Mouse (Mus musculus): ENCODE results near the gene Trip4. TPM values are rescaled to one million over a fixed set of nuclear protein-coding genes. Genes with fewer than 3 reads are reported as not detected.

Gene Trip4
- polyA plus RNA-seq, 1 experiment: 37.4 TPM

GRCm38 (mm10) chr9:65891126-65891525 is 17.5 kb downstream of the Trip4 start:
- Histone ChIP-seq H3K4me3 (ENCODE audit: low read depth, low read length) (peak overlapping the region; percentile 75), H3K9me3 (replicated peaks; ENCODE audit: control insufficient read depth, insufficient read depth, low read length, poor library complexity, severe bottlenecking) (no peaks in the 10 kb centered on the region), H3K9ac (ENCODE audit: low read depth, poor library complexity, severe bottlenecking) (peak overlapping the region; percentile 73), H3K36me3 (ENCODE audit: control insufficient read depth, insufficient read depth, low read length, poor library complexity, severe bottlenecking) (peaks cover 10% of the 10 kb centered on the region; the same call in 1 of the 2 replicates), H3K27me3 (ENCODE audit: control insufficient read depth, insufficient read depth, low read length, poor library complexity, severe bottlenecking) (no peaks in the 10 kb centered on the region), H3K27ac (ENCODE audit: insufficient read depth, low read length) (no peak overlapping the region), H3K4me1 (ENCODE audit: control insufficient read depth, insufficient read depth, low read length) (no peaks in the 10 kb centered on the region)
- TF ChIP-seq CTCF (IDR thresholded peaks at IDR 0.05; ENCODE audit: low read depth, low read length) (no peak), POLR2A (IDR thresholded peaks at IDR 0.05; ENCODE audit: insufficient read depth, low read length) (no peak), EP300 (IDR thresholded peaks at IDR 0.05; ENCODE audit: insufficient read depth, low read depth, low read length) (no peak)

GRCm38 (mm10) chr9:65890143-65890628 is 18.4 kb downstream of the Trip4 start, which contains the start of gene Pclaf:
Gene Pclaf (plus strand): TSS chr9:65890237.
- Histone ChIP-seq H3K4me1 (ENCODE audit: control insufficient read depth, insufficient read depth, low read length) (no peaks in the 10 kb centered on the region), H3K27me3 (ENCODE audit: control insufficient read depth, insufficient read depth, low read length, poor library complexity, severe bottlenecking) (no peaks in the 10 kb centered on the region), H3K36me3 (ENCODE audit: control insufficient read depth, insufficient read depth, low read length, poor library complexity, severe bottlenecking) (peaks cover 7% of the 10 kb centered on the region; the same call in 1 of the 2 replicates), H3K4me3 (ENCODE audit: low read depth, low read length) (peak within 1 kb of the TSS; percentile 96), H3K9me3 (replicated peaks; ENCODE audit: control insufficient read depth, insufficient read depth, low read length, poor library complexity, severe bottlenecking) (no peaks in the 10 kb centered on the region), H3K27ac (ENCODE audit: insufficient read depth, low read length) (no peak within 1 kb of the TSS), H3K9ac (ENCODE audit: low read depth, poor library complexity, severe bottlenecking) (peak within 1 kb of the TSS; percentile 73)
- TF ChIP-seq EP300 (IDR thresholded peaks at IDR 0.05; ENCODE audit: insufficient read depth, low read depth, low read length): no peak
- no peak for TF ChIP-seq CTCF (IDR thresholded peaks at IDR 0.05; ENCODE audit: low read depth, low read length)
- TF ChIP-seq POLR2A (IDR thresholded peaks at IDR 0.05; ENCODE audit: insufficient read depth, low read length): no peak

GRCm38 (mm10) chr9:65884564-65885315 is 23.9 kb downstream of the Trip4 start:
- Histone ChIP-seq H3K4me1 (ENCODE audit: control insufficient read depth, insufficient read depth, low read length) (no peaks in the 10 kb centered on the region), H3K4me3 (ENCODE audit: low read depth, low read length) (peak overlapping the region; percentile 96), H3K27me3 (ENCODE audit: control insufficient read depth, insufficient read depth, low read length, poor library complexity, severe bottlenecking) (no peaks in the 10 kb centered on the region), H3K27ac (ENCODE audit: insufficient read depth, low read length) (no peak overlapping the region), H3K36me3 (ENCODE audit: control insufficient read depth, insufficient read depth, low read length, poor library complexity, severe bottlenecking) (peaks cover 3% of the 10 kb centered on the region), H3K9me3 (replicated peaks; ENCODE audit: control insufficient read depth, insufficient read depth, low read length, poor library complexity, severe bottlenecking) (no peaks in the 10 kb centered on the region), H3K9ac (ENCODE audit: low read depth, poor library complexity, severe bottlenecking) (peak overlapping the region; percentile 75)
- no peak for TF ChIP-seq CTCF (IDR thresholded peaks at IDR 0.05; ENCODE audit: low read depth, low read length)
- peak; percentile 71; the same call in 1 of the 2 replicates for TF ChIP-seq EP300 (IDR thresholded peaks at IDR 0.05; ENCODE audit: insufficient read depth, low read depth, low read length)
- TF ChIP-seq POLR2A (IDR thresholded peaks at IDR 0.05; ENCODE audit: insufficient read depth, low read length): peak; percentile 61

GRCm38 (mm10) chr9:65859656-65860055 is 48.9 kb downstream of the Trip4 start:
- peaks cover 6% of the 10 kb centered on the region for H3K36me3 ChIP-seq (ENCODE audit: control insufficient read depth, insufficient read depth, low read length, poor library complexity, severe bottlenecking)
- H3K9me3 ChIP-seq (replicated peaks; ENCODE audit: control insufficient read depth, insufficient read depth, low read length, poor library complexity, severe bottlenecking): no peaks in the 10 kb centered on the region
- no peak for TF ChIP-seq POLR2A (IDR thresholded peaks at IDR 0.05; ENCODE audit: insufficient read depth, low read length)
- TF ChIP-seq CTCF (IDR thresholded peaks at IDR 0.05; ENCODE audit: low read depth, low read length): no peak
- no peak for TF ChIP-seq EP300 (IDR thresholded peaks at IDR 0.05; ENCODE audit: insufficient read depth, low read depth, low read length)
- no peak overlapping the region for H3K4me3 ChIP-seq (ENCODE audit: low read depth, low read length)
- no peaks in the 10 kb centered on the region for H3K27me3 ChIP-seq (ENCODE audit: control insufficient read depth, insufficient read depth, low read length, poor library complexity, severe bottlenecking)
- no peak overlapping the region for H3K27ac ChIP-seq (ENCODE audit: insufficient read depth, low read length)
- no peaks in the 10 kb centered on the region for H3K4me1 ChIP-seq (ENCODE audit: control insufficient read depth, insufficient read depth, low read length)
- no peak overlapping the region for H3K9ac ChIP-seq (ENCODE audit: low read depth, poor library complexity, severe bottlenecking)

GRCm38 (mm10) chr9:65850203-65850602 is 58.4 kb downstream of the Trip4 start:
- Histone ChIP-seq H3K9me3 (replicated peaks; ENCODE audit: control insufficient read depth, insufficient read depth, low read length, poor library complexity, severe bottlenecking) (no peaks in the 10 kb centered on the region), H3K9ac (ENCODE audit: low read depth, poor library complexity, severe bottlenecking) (no peak overlapping the region), H3K4me1 (ENCODE audit: control insufficient read depth, insufficient read depth, low read length) (no peaks in the 10 kb centered on the region), H3K27me3 (ENCODE audit: control insufficient read depth, insufficient read depth, low read length, poor library complexity, severe bottlenecking) (no peaks in the 10 kb centered on the region), H3K27ac (ENCODE audit: insufficient read depth, low read length) (no peak overlapping the region), H3K4me3 (ENCODE audit: low read depth, low read length) (no peak overlapping the region), H3K36me3 (ENCODE audit: control insufficient read depth, insufficient read depth, low read length, poor library complexity, severe bottlenecking) (peaks cover 2% of the 10 kb centered on the region; the same call in 1 of the 2 replicates)
- no peak for TF ChIP-seq EP300 (IDR thresholded peaks at IDR 0.05; ENCODE audit: insufficient read depth, low read depth, low read length)
- TF ChIP-seq CTCF (IDR thresholded peaks at IDR 0.05; ENCODE audit: low read depth, low read length): no peak
- no peak for TF ChIP-seq POLR2A (IDR thresholded peaks at IDR 0.05; ENCODE audit: insufficient read depth, low read length)

GRCm38 (mm10) chr9:65848154-65848553 is 60.4 kb downstream of the Trip4 start:
- Histone ChIP-seq H3K9me3 (replicated peaks; ENCODE audit: control insufficient read depth, insufficient read depth, low read length, poor library complexity, severe bottlenecking) (no peaks in the 10 kb centered on the region), H3K27ac (ENCODE audit: insufficient read depth, low read length) (no peak overlapping the region), H3K27me3 (ENCODE audit: control insufficient read depth, insufficient read depth, low read length, poor library complexity, severe bottlenecking) (no peaks in the 10 kb centered on the region), H3K4me1 (ENCODE audit: control insufficient read depth, insufficient read depth, low read length) (no peaks in the 10 kb centered on the region), H3K9ac (ENCODE audit: low read depth, poor library complexity, severe bottlenecking) (no peak overlapping the region), H3K36me3 (ENCODE audit: control insufficient read depth, insufficient read depth, low read length, poor library complexity, severe bottlenecking) (peaks cover 2% of the 10 kb centered on the region; the same call in 1 of the 2 replicates), H3K4me3 (ENCODE audit: low read depth, low read length) (no peak overlapping the region)
- TF ChIP-seq EP300 (IDR thresholded peaks at IDR 0.05; ENCODE audit: insufficient read depth, low read depth, low read length): no peak
- no peak for TF ChIP-seq POLR2A (IDR thresholded peaks at IDR 0.05; ENCODE audit: insufficient read depth, low read length)
- TF ChIP-seq CTCF (IDR thresholded peaks at IDR 0.05; ENCODE audit: low read depth, low read length): no peak

All from ES-Bruce4 (cell line).